14 mouse cellular contexts compared by ENCODE assay signal in genomic region chr16:34078732-34079131, GRCm38 (mm10).
DNase-seq lines count a peak whose midpoint lies in the region; ATAC-seq lines count a peak whose summit lies in the region.
"Had no signal": no experiment of that assay in that cellular context is flagged by ENCODE, and none has a peak within 500 bp of the region (broad histone marks: within the 10 kb centered on the region; RNA-seq: fewer than 3 reads in every experiment).

No protein-coding gene starts in this region.

- H3K27ac ChIP-seq in embryonic facial prominence, embryonic 10.5 days (replicated peaks): peak overlapping the region; percentile 61
- H3K27ac ChIP-seq in heart, embryonic 14.5 days (replicated peaks in 1 of 2; ENCODE audit: control insufficient read depth in 1 of 2, insufficient read depth in 1 of 2, low read depth in 2 of 2, low read length in 2 of 2): peak overlapping the region; percentile 65 to 88

- H3K4me2 ChIP-seq in heart, embryonic 14.5 days (ENCODE audit: low read length): no peak overlapping the region
- H3K4me2 ChIP-seq: lung, embryonic 14.5 days had no signal

- no peak overlapping the region for H3K9ac ChIP-seq in heart, embryonic 14.5 days (ENCODE audit: low read length)
- H3K9ac ChIP-seq: lung, embryonic 14.5 days had no signal

- 0 out of 2 replicates have a peak, but pooled peaks cover 2% of the 10 kb centered on the region for H3K9me3 ChIP-seq in embryonic facial prominence, embryonic 10.5 days
- 0 out of 2 replicates have a peak, but pooled peaks cover 3% of the 10 kb centered on the region for H3K9me3 ChIP-seq in heart, embryonic 14.5 days (ENCODE audit: control insufficient read depth, low read length)

- H3K4me3 ChIP-seq in embryonic facial prominence, embryonic 10.5 days: no peak overlapping the region
- no peak overlapping the region for H3K4me3 ChIP-seq in heart, embryonic 14.5 days (ENCODE audit: control insufficient read depth in 1 of 2, insufficient read depth in 1 of 2, low read depth in 1 of 2, low read length in 2 of 2)

- peaks cover 4% of the 10 kb centered on the region for H3K36me3 ChIP-seq in embryonic facial prominence, embryonic 10.5 days (replicated peaks)
- H3K36me3 ChIP-seq in heart, embryonic 14.5 days (ENCODE audit: control insufficient read depth, insufficient read depth, low read length): no peaks in the 10 kb centered on the region
- H3K36me3 ChIP-seq: G1E had no signal

- ATAC-seq in heart, embryonic 14.5 days (ENCODE audit: insufficient number of reproducible peaks, insufficient read depth, low FRiP score, low read depth): no peak
- peak; percentile 77 for ATAC-seq in megakaryocyte progenitor cell, adult 5-6 weeks (replicated peaks; ENCODE audit: poor library complexity)
- no peak for ATAC-seq in granulocyte monocyte progenitor cell, adult 5-6 weeks (replicated peaks; ENCODE audit: poor library complexity, severe bottlenecking)

- peak; percentile 46 for DNase-seq in layer of hippocampus, adult 9-11 months
- no peak for DNase-seq in layer of hippocampus, adult 8-10 months (ENCODE audit: low spot score in 2 of 2)
- DNase-seq in embryonic facial prominence, embryonic 10.5 days (ENCODE audit: low spot score): no peak
- no peak for DNase-seq in gastrocnemius, adult 8-10 months (ENCODE audit: low spot score in 2 of 2)
- DNase-seq: adrenal gland, postnatal 36 days; gastrocnemius, postnatal 14 days; kidney, postnatal 25 days; lung, embryonic 14.5 days; retina, postnatal 1 day; thymus, postnatal 36 days had no signal

- H3K4me1 ChIP-seq in embryonic facial prominence, embryonic 10.5 days: peaks cover 56% of the 10 kb centered on the region
- H3K4me1 ChIP-seq in heart, embryonic 14.5 days (ENCODE audit: control insufficient read depth in 2 of 2, insufficient read depth in 2 of 2, low read length in 2 of 2): peaks cover 41 to 74% of the 10 kb centered on the region in 2 experiments

- 67% methylated on average over 2 of the region's 2 CpGs for WGBS in embryonic facial prominence, embryonic 10.5 days
- 44% methylated on average over 2 of the region's 2 CpGs for WGBS in heart, embryonic 14.5 days

- no peaks in the 10 kb centered on the region for H3K27me3 ChIP-seq in embryonic facial prominence, embryonic 10.5 days (replicated peaks; ENCODE audit: low read depth, poor library complexity, severe bottlenecking)
- no peaks in the 10 kb centered on the region for H3K27me3 ChIP-seq in heart, embryonic 14.5 days (ENCODE audit: control insufficient read depth, insufficient read depth, low read length)
